Mouse (Mus musculus): ENCODE results near the gene Efhd1.

The Efhd1 gene

GRCm38 (mm10) chr1:87308952-87309351 lies 44.8 kb downstream of the Efhd1 start:
- no peak for DNase-seq (ENCODE audit: low spot score in 2 of 2)

- no peak for DNase-seq (ENCODE audit: low spot score in 2 of 2)
Measured at GRCm38 (mm10) chr1:87309621-87310020, 45.5 kb downstream of the Efhd1 start.

GRCm38 (mm10) chr1:87312681-87313080 lies 48.5 kb downstream of the Efhd1 start:
- no peak for DNase-seq (ENCODE audit: low spot score in 2 of 2)

GRCm38 (mm10) chr1:87313116-87313515 lies 49.0 kb downstream of the Efhd1 start:
- no peak for DNase-seq (ENCODE audit: low spot score in 2 of 2)

DNA sequence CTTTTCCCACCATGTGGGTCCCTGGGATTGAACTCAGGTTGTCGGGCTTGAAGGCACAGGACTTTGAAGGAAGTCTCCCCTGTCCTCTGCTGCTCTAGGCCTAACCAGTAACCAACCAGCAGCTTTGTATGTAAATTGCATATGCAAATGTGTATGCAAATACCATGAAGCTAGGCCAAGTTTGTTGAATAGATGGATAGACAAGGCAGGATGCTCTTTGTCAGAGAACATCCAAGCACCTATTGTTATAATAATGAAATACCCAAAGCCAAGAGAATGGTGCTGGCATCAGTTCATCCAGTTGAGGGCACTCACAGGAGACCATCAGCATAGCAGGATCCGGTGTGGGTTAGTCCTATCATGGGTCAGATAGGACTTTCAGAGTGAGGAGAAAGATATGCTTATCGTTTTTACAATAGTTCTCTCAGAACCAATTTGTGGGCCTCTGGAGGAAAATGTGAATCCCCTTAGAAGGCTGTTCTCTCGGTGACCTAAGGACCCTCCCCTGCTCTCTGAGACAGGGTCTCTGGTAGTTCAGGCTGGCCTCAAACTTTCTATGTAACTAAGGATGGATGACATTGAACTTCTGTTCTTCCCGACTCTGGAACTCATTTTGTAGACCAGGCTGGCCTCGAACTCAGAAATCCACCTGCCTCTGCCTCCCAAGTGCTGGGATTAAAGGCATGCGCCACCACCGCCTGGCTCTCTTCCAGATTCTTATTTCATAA lies 49.8 kb downstream of the Efhd1 start:
- DNase-seq (ENCODE audit: low spot score in 2 of 2): no peak

DNA sequence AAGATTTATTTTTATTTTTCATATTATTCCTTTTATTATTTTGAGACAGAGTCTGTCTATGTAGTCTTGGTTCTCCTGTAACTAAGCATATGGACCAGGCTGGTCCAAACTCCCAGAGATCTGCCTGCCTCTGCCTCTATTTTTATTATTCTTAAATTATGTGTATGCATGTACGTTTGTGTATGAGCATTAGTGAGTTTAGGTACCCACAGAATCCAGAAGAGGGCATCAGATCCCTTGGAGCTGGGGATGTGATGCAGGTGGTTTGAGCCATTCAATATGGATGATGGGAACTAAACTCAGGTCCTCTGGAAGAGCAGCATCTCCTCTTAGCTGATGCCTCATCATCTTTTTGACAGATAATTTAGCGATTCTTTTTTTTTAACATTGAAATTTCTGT lies 51.3 kb downstream of the Efhd1 start:
- DNase-seq (ENCODE audit: low spot score in 2 of 2): no peak

GRCm38 (mm10) chr1:87315894-87316293 lies 51.7 kb downstream of the Efhd1 start:
- DNase-seq (ENCODE audit: low spot score in 2 of 2): no peak

DNA sequence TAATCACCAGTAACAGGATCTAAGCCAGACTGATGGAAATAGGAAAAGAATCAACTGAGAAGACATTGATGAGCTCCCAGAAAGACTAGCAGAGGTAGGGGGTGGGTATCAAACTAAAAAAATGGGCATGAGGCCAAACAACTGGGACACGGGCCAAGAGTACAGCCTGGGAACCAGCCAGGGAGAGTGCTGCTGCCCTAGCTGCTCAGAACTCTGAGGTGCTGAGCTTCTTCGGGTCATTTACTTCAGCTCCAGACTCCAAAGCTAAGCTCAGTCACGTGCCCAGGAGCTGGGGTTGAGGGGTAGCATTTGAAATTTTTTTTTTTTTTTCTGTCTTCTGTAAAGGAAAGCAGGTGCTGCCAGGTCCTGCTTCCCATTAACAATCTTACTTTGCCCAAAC lies 52.5 kb downstream of the Efhd1 start:
- peak; percentile 28 to 51 for DNase-seq (ENCODE audit: low spot score in 2 of 2)

GRCm38 (mm10) chr1:87321071-87321470 lies 56.9 kb downstream of the Efhd1 start:
- no peak for DNase-seq (ENCODE audit: low spot score in 2 of 2)

GRCm38 (mm10) chr1:87322778-87323177 lies 58.6 kb downstream of the Efhd1 start:
- DNase-seq (ENCODE audit: low spot score in 2 of 2): no peak

DNA sequence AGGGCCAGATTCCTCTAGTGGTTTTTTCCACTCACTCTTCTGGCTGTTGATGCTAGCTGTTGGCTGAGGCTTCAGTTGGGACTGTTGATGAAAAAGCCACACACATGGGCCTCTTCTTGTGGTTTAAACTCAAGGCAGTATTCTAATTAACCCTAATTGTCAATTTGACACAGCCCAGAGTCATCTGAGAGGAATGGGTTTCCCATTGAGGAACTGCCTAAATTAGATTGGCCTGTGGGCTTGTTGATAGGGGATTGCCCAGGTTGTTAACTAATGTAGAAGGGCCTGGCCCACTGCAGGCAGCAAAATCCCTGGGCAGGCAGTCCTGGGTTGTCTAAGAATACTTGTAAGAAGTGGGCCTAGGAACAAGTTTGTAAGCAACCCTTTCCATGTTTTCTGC lies 60.5 kb downstream of the Efhd1 start:
- no peak for DNase-seq (ENCODE audit: low spot score in 2 of 2)

DNA sequence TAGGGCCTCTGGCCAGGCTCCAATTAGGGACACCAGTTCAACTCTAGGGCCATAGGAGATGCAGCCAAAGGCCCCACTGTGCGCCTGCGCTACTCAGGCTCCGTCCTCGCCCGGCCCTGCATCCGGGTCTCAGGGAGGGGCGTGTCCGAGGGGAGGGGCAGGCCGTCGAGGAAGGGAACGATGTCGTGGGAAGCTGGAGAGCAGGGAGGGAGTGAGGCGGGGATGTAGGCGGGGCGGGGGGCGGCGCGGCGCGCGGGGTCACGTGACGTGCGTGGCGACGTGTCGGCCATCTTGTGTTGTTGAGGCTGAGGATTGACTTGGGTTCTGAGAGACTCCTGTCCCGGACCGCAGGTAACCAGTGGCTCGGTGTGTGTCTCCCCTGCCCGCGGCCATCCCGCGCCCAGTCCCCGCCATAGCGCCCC lies 62.6 kb downstream of the Efhd1 start, which contains the start of gene Gigyf2:
Gene Gigyf2, plus strand, starts transcription at position 257 of the 422 bp plus-strand sequence.
- DNase-seq (ENCODE audit: low spot score in 2 of 2): peak; percentile 93 to 94

DNA sequence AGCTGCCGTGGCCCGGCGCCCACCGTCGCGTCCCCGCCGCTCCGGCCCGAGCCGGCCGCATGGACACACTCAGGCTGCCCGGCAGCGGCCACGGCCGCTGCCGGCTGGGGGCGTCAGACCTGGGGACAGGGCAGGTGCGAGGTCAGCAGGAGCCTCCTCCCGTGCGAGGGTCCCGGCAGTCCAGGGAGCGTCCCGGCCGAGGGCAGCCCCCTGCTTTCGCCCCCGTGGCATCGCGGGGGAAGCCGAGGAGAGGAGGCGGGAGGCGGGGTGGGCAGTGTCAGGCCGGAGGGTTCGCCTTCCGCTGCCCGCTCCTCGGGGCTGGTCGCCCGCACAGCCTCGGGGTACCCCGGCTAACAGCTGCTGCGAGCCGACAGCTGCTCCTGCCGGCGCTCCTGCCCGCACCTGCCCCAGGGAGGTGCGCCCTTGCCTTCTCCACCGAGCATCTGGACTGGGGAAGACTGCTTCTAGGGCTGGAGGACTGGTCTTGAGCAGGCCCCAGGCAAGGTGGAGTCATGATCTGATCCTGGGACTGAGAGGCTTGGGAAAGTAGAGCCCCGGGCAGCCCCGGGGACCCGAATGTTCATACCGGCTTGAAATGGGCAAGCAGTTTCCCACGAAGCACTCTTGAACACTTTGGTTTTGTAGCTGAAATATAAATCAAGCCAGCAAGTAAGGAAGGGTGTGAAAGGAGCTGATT lies 63.1 kb downstream of the Efhd1 start:
- peak in 1 of 2 experiments; percentile 35 for DNase-seq (ENCODE audit: low spot score in 2 of 2)

DNA sequence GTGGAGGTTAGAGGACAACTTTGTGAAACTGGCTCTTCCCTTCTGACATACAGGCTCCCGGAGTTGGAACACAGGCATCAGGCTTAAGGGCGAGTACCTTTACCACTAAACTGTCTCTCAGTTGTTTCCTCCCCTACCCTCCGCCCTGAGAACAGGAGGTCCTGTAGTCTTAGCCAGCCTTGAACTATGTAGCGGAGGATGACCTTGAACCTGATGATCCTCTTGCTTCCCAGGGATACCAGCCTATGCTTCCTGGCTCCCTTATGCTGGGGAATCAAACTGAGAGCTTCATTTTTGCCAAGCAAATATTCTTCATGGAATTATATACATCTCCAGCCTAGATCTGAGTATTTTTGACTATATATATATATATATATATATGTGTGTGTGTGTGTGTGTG lies 67.6 kb downstream of the Efhd1 start:
- no peak for DNase-seq (ENCODE audit: low spot score in 2 of 2)

DNA sequence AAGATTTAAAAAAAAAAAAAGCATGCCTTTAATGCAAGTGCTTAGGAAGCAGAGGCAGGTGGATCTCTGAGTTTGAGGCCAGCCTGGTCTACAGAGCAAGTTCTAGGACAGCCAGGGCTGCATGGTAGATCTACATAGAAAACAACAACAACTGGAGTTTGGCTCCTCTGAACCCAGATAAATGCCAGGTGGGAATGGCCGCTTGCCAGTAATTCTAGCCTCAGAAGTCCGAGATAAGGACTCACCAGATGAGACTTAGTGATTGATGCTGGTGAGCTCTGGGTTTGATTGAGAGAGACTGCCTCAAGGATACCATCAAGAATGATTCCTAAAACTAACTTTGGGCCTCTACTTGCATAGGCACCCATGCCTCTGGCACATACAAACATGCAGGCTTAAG lies 86.4 kb downstream of the Efhd1 start:
- DNase-seq (ENCODE audit: low spot score in 2 of 2): no peak

- DNase-seq (ENCODE audit: low spot score in 2 of 2): no peak
Measured at GRCm38 (mm10) chr1:87360276-87360675, 96.1 kb downstream of the Efhd1 start.
